Mouse (Mus musculus): ENCODE measurements around the gene Pabpn1l. TPM values are rescaled to one million over a fixed set of nuclear protein-coding genes. Genes with fewer than 3 reads are reported as not detected.

The Pabpn1l gene
- polyA plus RNA-seq, 1 experiment from 2014 or later: not detected

GRCm38 (mm10) chr8:122606810-122607209 is 15.7 kb downstream of the Pabpn1l start:
- Histone ChIP-seq H3K27me3 (ENCODE audit: control insufficient read depth, insufficient read depth, low read length) (no peaks in the 10 kb centered on the region), H3K36me3 (ENCODE audit: control insufficient read depth, insufficient read depth, low read length) (no peaks in the 10 kb centered on the region), H3K4me3 (ENCODE audit: low read depth, low read length) (no peak overlapping the region), H3K4me2 (replicated peaks; ENCODE audit: low read depth, low read length) (no peak overlapping the region), H3K9me3 (ENCODE audit: control insufficient read depth, low read depth, low read length) (no peaks in the 10 kb centered on the region), H3K4me1 (ENCODE audit: control insufficient read depth, insufficient read depth, low read length) (0 out of 2 replicates have a peak, but pooled peaks cover 3% of the 10 kb centered on the region), H3K27ac (ENCODE audit: low read length) (no peak overlapping the region), H3K9ac (replicated peaks; ENCODE audit: low read depth, low read length) (no peak overlapping the region)
- WGBS: 84% methylated on average over 11 of the region's 12 CpGs
- no peak for ATAC-seq (ENCODE audit: insufficient number of reproducible peaks, insufficient read depth, low FRiP score, low read depth)

- no peak overlapping the region for H3K4me2 ChIP-seq (replicated peaks; ENCODE audit: low read depth, low read length)
- ATAC-seq (ENCODE audit: insufficient number of reproducible peaks, insufficient read depth, low FRiP score, low read depth): no peak
- no peaks in the 10 kb centered on the region; the same call in 1 of the 2 replicates for H3K36me3 ChIP-seq (ENCODE audit: control insufficient read depth, insufficient read depth, low read length)
- WGBS: 79% methylated on average over 4 of the region's 4 CpGs
- H3K27ac ChIP-seq (ENCODE audit: low read length): no peak overlapping the region
- 0 out of 2 replicates have a peak, but pooled peaks cover 1% of the 10 kb centered on the region for H3K4me1 ChIP-seq (ENCODE audit: control insufficient read depth, insufficient read depth, low read length)
- H3K27me3 ChIP-seq (ENCODE audit: control insufficient read depth, insufficient read depth, low read length): no peaks in the 10 kb centered on the region
- H3K9ac ChIP-seq (replicated peaks; ENCODE audit: low read depth, low read length): no peak overlapping the region
- no peak overlapping the region for H3K4me3 ChIP-seq (ENCODE audit: low read depth, low read length)
- no peaks in the 10 kb centered on the region for H3K9me3 ChIP-seq (ENCODE audit: control insufficient read depth, low read depth, low read length)
Measured at GRCm38 (mm10) chr8:122605367-122605766, 17.2 kb downstream of the Pabpn1l start.

GRCm38 (mm10) chr8:122604640-122605039 is 17.9 kb downstream of the Pabpn1l start:
- Histone ChIP-seq H3K4me1 (ENCODE audit: control insufficient read depth, insufficient read depth, low read length) (no peaks in the 10 kb centered on the region), H3K9ac (replicated peaks; ENCODE audit: low read depth, low read length) (no peak overlapping the region), H3K27ac (ENCODE audit: low read length) (no peak overlapping the region), H3K4me2 (replicated peaks; ENCODE audit: low read depth, low read length) (no peak overlapping the region), H3K27me3 (ENCODE audit: control insufficient read depth, insufficient read depth, low read length) (no peaks in the 10 kb centered on the region), H3K36me3 (ENCODE audit: control insufficient read depth, insufficient read depth, low read length) (no peaks in the 10 kb centered on the region; the same call in 1 of the 2 replicates), H3K9me3 (ENCODE audit: control insufficient read depth, low read depth, low read length) (no peaks in the 10 kb centered on the region), H3K4me3 (ENCODE audit: low read depth, low read length) (no peak overlapping the region)
- WGBS: 67% methylated on average over 1 of the region's 1 CpGs
- ATAC-seq (ENCODE audit: insufficient number of reproducible peaks, insufficient read depth, low FRiP score, low read depth): no peak

- Histone ChIP-seq H3K4me2 (replicated peaks; ENCODE audit: low read depth, low read length) (no peak overlapping the region), H3K27me3 (ENCODE audit: control insufficient read depth, insufficient read depth, low read length) (no peaks in the 10 kb centered on the region), H3K9ac (replicated peaks; ENCODE audit: low read depth, low read length) (no peak overlapping the region), H3K27ac (ENCODE audit: low read length) (no peak overlapping the region), H3K4me1 (ENCODE audit: control insufficient read depth, insufficient read depth, low read length) (no peaks in the 10 kb centered on the region), H3K36me3 (ENCODE audit: control insufficient read depth, insufficient read depth, low read length) (no peaks in the 10 kb centered on the region; the same call in 1 of the 2 replicates), H3K9me3 (ENCODE audit: control insufficient read depth, low read depth, low read length) (no peaks in the 10 kb centered on the region), H3K4me3 (ENCODE audit: low read depth, low read length) (no peak overlapping the region)
- ATAC-seq (ENCODE audit: insufficient number of reproducible peaks, insufficient read depth, low FRiP score, low read depth): no peak
- 94% methylated on average over 9 of the region's 9 CpGs for WGBS
Measured at GRCm38 (mm10) chr8:122600666-122601065, 21.9 kb downstream of the Pabpn1l start.

GRCm38 (mm10) chr8:122596031-122596430 is 26.5 kb downstream of the Pabpn1l start:
- H3K36me3 ChIP-seq (ENCODE audit: control insufficient read depth, insufficient read depth, low read length): no peaks in the 10 kb centered on the region; the same call in 1 of the 2 replicates
- no peak overlapping the region for H3K27ac ChIP-seq (ENCODE audit: low read length)
- no peak overlapping the region for H3K4me3 ChIP-seq (ENCODE audit: low read depth, low read length)
- no peaks in the 10 kb centered on the region for H3K27me3 ChIP-seq (ENCODE audit: control insufficient read depth, insufficient read depth, low read length)
- no peak for ATAC-seq (ENCODE audit: insufficient number of reproducible peaks, insufficient read depth, low FRiP score, low read depth)
- H3K9ac ChIP-seq (replicated peaks; ENCODE audit: low read depth, low read length): no peak overlapping the region
- no peak overlapping the region for H3K4me2 ChIP-seq (replicated peaks; ENCODE audit: low read depth, low read length)
- 57% methylated on average over 4 of the region's 4 CpGs for WGBS
- no peaks in the 10 kb centered on the region for H3K9me3 ChIP-seq (ENCODE audit: control insufficient read depth, low read depth, low read length)
- H3K4me1 ChIP-seq (ENCODE audit: control insufficient read depth, insufficient read depth, low read length): no peaks in the 10 kb centered on the region

GRCm38 (mm10) chr8:122593783-122594507 is 28.6 kb downstream of the Pabpn1l start:
- 76% methylated on average over 19 of the region's 19 CpGs for WGBS
- Histone ChIP-seq H3K4me1 (ENCODE audit: control insufficient read depth, insufficient read depth, low read length) (no peaks in the 10 kb centered on the region), H3K27ac (ENCODE audit: low read length) (no peak overlapping the region), H3K4me3 (ENCODE audit: low read depth, low read length) (no peak overlapping the region), H3K4me2 (replicated peaks; ENCODE audit: low read depth, low read length) (no peak overlapping the region), H3K27me3 (ENCODE audit: control insufficient read depth, insufficient read depth, low read length) (no peaks in the 10 kb centered on the region), H3K9ac (replicated peaks; ENCODE audit: low read depth, low read length) (no peak overlapping the region), H3K36me3 (ENCODE audit: control insufficient read depth, insufficient read depth, low read length) (no peaks in the 10 kb centered on the region), H3K9me3 (ENCODE audit: control insufficient read depth, low read depth, low read length) (no peaks in the 10 kb centered on the region)
- no peak for ATAC-seq (ENCODE audit: insufficient number of reproducible peaks, insufficient read depth, low FRiP score, low read depth)

GRCm38 (mm10) chr8:122593240-122593639 is 29.3 kb downstream of the Pabpn1l start:
- WGBS: 62% methylated on average over 12 of the region's 12 CpGs
- no peak for ATAC-seq (ENCODE audit: insufficient number of reproducible peaks, insufficient read depth, low FRiP score, low read depth)
- no peaks in the 10 kb centered on the region for H3K36me3 ChIP-seq (ENCODE audit: control insufficient read depth, insufficient read depth, low read length)
- no peak overlapping the region for H3K4me3 ChIP-seq (ENCODE audit: low read depth, low read length)
- H3K4me2 ChIP-seq (replicated peaks; ENCODE audit: low read depth, low read length): no peak overlapping the region
- no peaks in the 10 kb centered on the region for H3K27me3 ChIP-seq (ENCODE audit: control insufficient read depth, insufficient read depth, low read length)
- H3K9me3 ChIP-seq (ENCODE audit: control insufficient read depth, low read depth, low read length): no peaks in the 10 kb centered on the region
- H3K27ac ChIP-seq (ENCODE audit: low read length): no peak overlapping the region
- no peaks in the 10 kb centered on the region for H3K4me1 ChIP-seq (ENCODE audit: control insufficient read depth, insufficient read depth, low read length)
- H3K9ac ChIP-seq (replicated peaks; ENCODE audit: low read depth, low read length): no peak overlapping the region

GRCm38 (mm10) chr8:122586749-122587148 is 35.8 kb downstream of the Pabpn1l start:
- Histone ChIP-seq H3K36me3 (ENCODE audit: control insufficient read depth, insufficient read depth, low read length) (no peaks in the 10 kb centered on the region), H3K27me3 (ENCODE audit: control insufficient read depth, insufficient read depth, low read length) (no peaks in the 10 kb centered on the region), H3K9me3 (ENCODE audit: control insufficient read depth, low read depth, low read length) (no peaks in the 10 kb centered on the region), H3K4me3 (ENCODE audit: low read depth, low read length) (no peak overlapping the region), H3K4me2 (replicated peaks; ENCODE audit: low read depth, low read length) (no peak overlapping the region), H3K4me1 (ENCODE audit: control insufficient read depth, insufficient read depth, low read length) (no peaks in the 10 kb centered on the region), H3K9ac (replicated peaks; ENCODE audit: low read depth, low read length) (no peak overlapping the region), H3K27ac (ENCODE audit: low read length) (no peak overlapping the region)
- ATAC-seq (ENCODE audit: insufficient number of reproducible peaks, insufficient read depth, low FRiP score, low read depth): no peak
- WGBS: 75% methylated on average over 10 of the region's 10 CpGs

- Histone ChIP-seq H3K9ac (replicated peaks; ENCODE audit: low read depth, low read length) (no peak overlapping the region), H3K4me2 (replicated peaks; ENCODE audit: low read depth, low read length) (no peak overlapping the region), H3K27me3 (ENCODE audit: control insufficient read depth, insufficient read depth, low read length) (no peaks in the 10 kb centered on the region), H3K27ac (ENCODE audit: low read length) (no peak overlapping the region), H3K4me3 (ENCODE audit: low read depth, low read length) (no peak overlapping the region), H3K36me3 (ENCODE audit: control insufficient read depth, insufficient read depth, low read length) (no peaks in the 10 kb centered on the region), H3K9me3 (ENCODE audit: control insufficient read depth, low read depth, low read length) (no peaks in the 10 kb centered on the region), H3K4me1 (ENCODE audit: control insufficient read depth, insufficient read depth, low read length) (peaks cover 1% of the 10 kb centered on the region; the same call in 1 of the 2 replicates)
- ATAC-seq (ENCODE audit: insufficient number of reproducible peaks, insufficient read depth, low FRiP score, low read depth): no peak
- WGBS: 76% methylated on average over 7 of the region's 7 CpGs
Measured at GRCm38 (mm10) chr8:122586171-122586570, 36.4 kb downstream of the Pabpn1l start.
